Mouse (Mus musculus) layer of hippocampus, adult 11-12 months (tissue): ENCODE data around the gene Rnf103.
"Not testable (repeated sequence)": the region's sequence is repeated elsewhere in the genome, so short reads cannot be mapped to it uniquely, and the experiment has no call there.

Experiments
- DNase-seq: peaks from one replicate; pipeline ENCODE4 v3.0.0; 2022; ENCODE audit warnings: low spot score

Gene Rnf103

DNA sequence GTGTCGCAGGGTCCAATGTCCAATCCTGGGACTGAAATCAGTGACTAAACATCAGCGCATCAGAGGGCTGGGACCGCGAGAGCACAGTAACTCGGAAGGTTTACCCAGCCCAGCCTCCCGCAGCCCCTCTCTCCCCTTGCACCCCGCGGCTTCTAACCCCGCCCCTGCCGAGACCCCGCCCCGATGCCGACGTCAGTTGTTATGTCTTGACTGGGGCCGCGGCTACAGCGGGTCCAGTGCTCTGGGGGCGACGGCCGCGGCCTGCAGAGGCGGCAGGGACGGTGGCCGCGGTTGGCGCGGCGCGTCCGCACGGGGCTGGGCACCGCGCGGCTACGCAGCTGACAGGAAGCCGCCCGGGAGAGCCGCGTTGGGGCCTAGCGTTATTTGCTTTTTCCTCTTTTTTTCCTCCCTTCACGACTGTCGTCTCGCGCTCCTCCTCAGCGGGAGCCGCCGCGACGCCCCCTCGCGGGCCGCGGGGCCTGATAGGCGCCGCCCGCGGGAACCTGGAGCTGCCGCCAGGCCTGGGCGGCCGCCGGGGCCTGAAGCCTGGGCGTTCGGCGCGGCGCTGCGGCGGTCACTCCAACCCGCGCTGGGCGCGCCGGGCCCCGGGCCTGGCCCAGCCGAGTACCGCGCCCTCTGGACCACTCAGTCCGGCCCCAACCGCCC is at the start of gene Rnf103:
Gene Rnf103, plus strand, starts transcription at position 220 of the 666 bp plus-strand sequence.
- peak; percentile 90 for DNase-seq

DNA sequence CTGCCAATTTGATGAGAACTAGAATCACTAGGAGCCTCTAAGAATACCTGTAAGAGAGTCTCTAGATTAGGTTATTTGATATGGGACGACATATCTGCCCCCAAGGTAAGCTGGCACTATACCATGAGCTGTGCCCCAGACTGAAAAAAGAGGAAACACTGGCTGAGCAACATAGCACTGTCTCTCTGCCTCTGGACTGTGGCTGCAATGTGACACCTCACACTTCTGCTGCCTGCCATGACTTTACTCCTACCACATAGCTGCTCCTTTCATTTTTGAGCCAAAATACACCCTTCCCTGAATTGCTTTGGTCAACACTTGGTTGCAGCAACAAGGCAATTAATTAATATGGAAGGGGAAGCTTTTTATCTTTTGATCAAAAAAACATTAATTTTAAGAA is 48.9 kb upstream of the Rnf103 start:
- DNase-seq = no peak

DNA sequence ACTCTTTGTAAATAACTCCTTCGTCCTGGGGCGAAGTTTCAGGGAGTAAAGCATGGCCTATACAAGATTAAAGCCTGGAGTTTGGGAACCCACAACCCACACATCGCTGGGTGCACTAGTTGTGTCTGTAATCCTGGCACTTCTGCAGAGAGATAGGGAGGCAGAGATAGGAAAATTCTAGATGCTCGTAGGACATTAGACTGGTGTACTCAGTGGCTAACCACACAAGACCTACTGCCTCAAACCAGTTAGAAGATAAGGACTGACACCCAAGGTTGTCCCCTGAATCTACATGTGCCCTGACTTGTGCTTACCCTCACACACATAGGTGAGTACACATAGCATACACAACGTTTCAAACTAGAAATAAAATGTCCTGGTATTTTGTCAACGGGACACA is 48.1 kb upstream of the Rnf103 start:
- DNase-seq = no peak

DNA sequence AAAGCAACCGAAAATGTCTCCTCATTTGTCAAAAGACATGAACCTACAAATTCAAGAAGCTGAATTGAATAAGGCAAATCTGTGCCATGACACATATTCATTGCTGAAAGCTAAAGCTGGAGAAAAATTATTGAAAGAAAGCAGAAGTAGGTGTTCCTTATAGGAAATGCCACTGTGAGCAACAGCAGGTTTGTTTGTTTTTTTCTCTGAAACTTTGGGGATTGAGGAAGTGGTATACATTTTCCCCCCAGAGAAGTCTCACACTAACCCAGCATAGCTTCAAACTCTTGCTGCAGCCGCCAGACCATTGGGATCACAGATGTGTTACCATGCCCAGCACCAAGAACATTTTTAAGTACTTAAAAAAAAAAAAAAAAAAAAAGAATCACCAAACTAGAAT is 40.9 kb upstream of the Rnf103 start:
- DNase-seq = no peak

DNA sequence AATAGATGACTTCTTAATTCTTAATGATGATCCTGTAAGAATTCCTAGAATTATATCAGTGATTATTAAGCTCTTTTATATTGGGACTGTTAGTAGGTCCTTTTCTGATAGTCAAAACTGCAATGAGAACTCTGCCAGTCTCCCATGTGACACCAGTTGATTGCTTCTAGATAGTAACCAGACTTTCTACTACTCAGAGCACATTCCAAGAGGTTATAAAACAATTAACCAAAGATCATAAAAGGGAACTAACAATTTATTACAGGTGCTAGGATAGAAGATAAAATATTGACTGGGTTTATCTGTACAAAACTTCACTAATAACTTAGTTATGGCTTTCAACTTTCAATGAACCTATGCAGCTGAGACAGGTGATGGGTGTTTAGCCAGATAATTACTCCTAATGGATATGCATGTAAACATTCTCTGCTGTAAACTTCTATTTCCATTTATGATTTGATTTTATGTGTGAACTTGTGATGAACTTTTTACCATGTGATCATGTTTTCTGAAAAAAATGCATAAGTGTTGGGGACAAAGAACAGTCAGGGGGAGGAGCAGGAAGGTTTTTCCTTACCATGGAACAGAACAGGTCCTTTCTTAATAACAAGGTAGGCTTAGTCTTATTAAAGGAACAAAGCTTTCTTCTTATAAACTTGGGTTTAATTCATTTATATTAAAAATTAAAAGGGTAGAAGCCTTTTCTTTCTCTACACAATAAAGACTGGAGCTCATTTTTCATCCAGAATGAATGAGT is 39.5 kb upstream of the Rnf103 start:
- DNase-seq = not testable (repeated sequence)

DNA sequence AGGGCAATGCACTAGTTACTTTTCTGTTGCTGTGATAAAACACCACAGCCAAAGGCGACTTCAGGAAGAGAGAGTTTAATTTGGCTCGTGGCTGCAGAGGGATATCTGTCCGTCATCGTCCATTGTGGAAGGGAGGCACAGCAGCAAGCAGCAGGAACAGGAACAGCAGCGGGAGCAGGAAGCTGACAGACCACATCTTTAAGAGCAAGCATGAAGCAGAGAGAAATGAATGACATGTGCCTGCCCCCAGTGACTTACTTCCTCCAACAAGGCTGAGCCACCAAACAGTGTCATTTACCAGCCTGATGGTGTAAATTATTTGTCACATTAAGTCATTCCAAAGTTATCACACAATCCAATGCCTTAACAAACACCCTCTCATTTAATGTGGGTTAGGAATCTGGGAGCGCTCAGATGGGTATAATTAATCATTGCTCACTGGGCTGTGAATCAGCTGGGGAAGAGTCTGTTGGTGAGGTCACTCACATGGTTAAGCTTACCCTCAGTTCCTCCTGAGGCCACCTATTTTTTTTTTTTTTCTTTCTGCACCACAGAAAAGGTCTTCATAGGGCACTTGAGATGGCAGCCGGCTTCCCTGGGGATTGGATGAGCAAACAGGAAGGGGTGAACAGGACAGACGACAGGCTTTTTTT is 35.6 kb upstream of the Rnf103 start:
- DNase-seq = no peak

DNA sequence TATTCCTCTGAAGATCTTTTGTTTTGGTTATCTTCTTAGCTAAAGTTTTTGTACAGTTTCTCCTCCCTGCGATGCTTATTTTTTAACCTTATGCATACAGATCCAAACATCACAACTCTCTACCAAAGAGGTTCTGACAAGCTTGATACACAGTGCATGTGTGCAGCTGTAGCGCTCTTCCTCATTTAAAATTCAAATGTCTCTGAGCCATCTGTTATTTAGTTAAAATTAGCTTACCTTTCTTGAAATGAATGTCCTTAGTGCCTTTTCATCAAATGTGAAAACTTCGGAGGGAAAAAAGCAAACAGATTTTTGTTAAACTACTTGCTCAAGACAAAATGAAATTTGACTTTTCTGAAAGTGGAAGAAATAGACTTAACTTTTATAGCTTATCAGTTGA is 28.5 kb upstream of the Rnf103 start:
- no peak for DNase-seq

DNA sequence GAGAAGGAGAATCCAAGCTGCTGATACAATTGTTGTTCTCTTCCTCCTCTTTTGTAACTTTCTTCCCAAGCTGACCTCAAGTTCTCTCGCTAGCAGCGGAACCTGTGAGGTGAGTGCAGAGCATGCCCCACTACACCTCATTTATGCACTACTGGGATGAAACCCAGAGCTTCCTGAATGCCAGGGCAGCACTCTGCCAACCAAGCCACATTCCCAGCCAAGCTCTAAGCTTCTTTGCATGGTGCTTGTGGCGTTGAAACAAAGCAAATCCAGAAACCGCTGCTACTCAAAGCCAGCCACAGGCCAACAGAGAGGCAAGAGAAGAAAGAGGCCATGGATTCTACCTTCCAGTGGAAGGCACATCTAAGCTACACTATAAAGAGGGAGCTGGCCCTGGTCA is 25.9 kb upstream of the Rnf103 start:
- no peak for DNase-seq

DNA sequence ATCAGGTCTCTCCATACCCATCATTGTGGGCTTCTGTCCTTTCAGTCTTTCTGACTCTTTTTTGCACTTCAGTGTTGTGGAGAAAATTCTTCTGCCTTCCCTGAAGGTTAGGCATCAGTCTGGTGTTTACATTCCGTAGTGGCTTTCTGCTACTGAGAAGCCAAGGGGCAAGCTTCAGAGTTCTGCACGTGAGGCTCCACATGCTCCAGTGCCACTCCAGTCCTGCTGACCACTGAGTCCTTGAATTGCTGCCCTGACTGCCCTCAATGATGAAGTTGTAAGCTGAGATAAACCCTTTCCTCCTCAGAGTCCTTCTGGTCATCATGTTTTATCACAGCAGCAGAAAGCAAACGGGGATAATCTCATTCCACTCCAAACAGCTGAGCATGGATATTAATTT is 24.4 kb upstream of the Rnf103 start:
- no peak for DNase-seq

DNA sequence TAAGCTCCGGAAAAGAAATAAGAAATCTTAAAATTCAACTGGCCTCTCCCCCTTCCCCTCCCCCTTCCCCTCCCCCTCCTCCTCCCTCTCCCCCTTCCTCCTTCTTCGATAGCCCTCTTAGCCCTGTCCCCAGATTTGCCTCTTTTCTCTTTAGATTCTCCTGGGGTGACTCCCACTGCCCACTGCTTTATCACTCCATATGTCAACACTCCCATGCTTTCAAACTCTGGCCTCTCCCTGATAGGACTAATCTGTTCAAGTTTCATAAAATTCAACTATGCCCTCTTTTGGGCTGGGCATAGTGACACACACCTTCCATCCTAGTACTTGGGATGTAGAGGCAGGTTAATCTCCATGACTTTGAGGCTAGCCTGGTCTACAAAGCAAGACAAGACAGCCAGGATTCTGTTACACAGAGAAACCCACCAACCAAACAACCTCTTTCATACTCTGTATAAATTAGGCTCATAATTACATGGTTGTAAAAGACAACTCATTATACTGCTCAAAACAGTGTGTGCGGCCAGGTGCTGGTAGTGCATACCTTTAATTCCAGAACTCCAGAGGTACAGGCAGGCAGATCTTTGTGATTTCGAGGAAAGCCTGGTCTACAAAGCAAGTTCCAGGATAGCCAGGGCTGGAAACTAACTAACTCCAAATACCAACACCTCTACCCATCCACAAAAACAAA is 21.7 kb upstream of the Rnf103 start:
- no peak for DNase-seq

DNA sequence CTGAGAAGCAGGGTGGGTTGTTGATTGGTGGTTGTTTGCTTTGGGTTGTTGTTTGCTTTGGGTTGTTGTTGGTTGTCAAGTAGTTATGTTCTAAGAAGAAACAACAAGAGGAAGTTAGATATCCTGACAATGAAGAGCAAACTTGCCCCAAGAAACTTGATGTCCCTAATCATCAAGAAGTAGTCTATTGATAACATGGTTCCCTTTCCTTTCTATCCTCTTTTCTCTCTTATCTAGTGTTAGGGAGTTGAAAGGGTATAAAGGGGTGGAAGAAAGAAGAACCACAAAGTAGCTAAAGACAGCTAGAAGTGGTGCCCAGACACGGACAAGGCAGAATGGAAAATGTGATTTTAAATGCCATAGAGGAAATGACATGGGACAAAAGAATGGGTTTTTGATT is 20.9 kb upstream of the Rnf103 start:
- no peak for DNase-seq

DNA sequence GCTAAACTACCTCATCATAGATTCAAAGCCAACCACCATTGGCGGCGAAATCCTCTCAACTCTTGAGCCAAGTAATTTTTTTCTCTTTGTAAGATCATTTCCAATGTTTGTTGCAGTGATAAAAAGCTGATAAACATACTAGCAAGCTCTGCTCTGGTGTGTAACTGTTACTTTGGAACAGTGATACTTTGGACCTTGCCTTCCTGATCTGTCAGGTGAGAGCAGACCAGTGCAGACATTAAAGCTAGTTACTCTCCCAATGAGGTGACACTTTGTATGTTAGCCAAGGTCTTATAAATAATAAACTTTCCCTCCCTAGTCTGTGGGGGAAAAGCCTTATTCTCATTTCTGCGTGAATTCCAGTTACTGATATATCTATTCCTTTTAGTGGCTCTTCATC is 18.1 kb upstream of the Rnf103 start:
- DNase-seq = no peak

DNA sequence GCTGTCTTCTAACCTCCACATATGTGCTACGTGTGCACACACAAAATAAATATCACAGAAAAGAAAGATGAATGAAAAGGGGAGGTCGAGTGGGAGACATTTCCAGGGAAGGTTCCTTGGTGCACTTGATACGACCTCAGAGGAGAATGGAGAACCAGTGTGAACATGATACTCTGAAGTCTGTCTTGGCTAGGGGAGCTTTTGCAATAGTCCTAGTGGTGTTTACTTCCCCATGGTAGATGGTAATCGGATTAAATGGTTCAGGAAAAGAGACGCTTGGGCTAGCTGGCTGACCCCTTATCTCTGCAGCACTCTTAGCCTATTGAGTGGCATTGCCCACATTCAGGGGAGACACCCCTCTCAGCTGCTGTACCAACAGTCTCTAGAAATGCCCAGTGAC is 16.9 kb upstream of the Rnf103 start:
- no peak for DNase-seq

DNA sequence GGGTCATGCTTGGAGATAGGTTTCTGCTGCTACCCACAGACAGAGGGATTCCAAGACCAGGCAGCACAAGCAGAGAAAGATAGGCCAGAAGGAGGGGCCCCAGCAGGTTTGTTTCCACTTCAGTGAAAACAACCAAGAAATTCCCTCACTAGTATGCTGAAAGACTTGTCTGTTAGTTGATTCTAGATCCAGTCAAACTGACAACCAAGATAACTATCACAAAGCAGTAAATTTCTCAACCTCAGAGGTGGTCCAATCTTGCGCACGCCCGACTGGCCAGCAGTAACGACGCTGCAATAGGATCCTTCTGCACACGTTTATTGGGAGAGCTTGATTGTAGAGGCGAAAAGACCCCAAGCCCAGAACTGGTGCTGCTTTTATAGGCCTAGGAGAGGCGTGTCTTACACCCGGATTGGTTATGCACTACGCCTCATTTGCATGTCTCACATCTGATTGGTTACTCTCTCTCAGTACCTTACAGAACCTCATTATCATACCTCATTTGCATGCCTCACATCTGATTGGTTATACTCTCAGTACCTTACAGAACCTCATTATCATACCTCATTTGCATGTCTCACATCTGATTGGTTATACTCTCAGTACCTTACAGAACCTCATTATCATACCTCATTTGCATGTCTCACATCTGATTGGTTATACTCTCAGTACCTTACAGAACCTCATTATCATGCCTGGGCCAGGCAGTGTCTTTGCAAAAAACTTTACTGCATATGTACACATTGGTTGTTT is 14.7 kb upstream of the Rnf103 start:
- DNase-seq = not testable (repeated sequence)

DNA sequence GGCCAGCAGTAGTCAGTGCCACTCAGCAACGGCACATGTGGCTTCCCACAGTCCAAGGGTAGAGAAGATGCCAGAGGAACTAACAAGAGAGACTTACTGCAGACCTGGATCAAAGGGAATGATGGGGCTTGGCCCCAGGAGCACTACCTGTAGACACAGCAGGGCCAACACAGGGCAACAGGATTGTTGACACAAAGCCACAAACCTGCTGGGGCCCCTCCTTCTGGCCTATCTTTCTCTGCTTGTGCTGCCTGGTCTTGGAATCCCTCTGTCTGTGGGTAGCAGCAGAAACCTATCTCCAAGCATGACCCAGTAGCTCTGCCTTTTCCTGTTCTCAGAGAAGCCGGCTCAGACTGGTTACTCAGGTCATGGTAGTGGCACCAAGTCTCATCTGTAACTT is 14.1 kb upstream of the Rnf103 start:
- not testable (repeated sequence) for DNase-seq

DNA sequence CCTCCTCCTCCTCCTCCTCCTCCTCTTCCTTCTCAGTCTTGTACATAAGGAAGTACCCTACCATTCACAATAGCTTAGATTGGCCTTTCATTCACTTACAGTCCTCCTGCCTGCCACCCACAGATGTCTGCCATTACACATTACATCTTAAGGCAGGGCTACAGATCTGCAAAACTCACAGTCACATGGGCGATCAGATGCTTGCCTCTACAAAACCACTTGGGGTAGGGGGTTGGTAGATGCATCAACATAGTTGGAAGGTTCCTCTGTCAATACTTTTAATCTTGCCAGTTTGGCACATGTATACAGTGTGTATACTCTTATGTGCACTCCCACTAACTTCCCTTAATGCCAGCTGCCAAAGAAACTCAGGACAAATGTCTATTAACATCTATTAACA is 13.6 kb upstream of the Rnf103 start:
- no peak for DNase-seq

DNA sequence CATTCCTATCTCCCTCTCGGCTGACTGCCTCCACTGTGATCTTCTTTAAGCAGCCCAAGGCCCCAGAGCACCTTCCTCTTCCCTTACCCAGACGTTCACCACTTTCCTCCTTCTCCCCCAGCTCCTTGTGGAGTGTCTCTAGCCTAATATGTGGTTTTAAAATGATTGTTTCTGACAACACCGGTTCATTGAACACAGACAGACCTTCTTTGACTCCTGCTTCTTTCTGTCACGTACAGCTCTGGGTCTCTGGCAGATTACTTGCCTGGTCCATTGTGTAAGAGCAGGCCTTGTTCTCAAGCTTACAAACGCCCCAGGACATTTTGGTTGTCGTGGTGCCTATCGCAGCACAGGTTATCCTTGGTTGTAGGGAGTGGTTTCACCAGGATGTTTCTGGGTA is 12.6 kb upstream of the Rnf103 start:
- DNase-seq = no peak

DNA sequence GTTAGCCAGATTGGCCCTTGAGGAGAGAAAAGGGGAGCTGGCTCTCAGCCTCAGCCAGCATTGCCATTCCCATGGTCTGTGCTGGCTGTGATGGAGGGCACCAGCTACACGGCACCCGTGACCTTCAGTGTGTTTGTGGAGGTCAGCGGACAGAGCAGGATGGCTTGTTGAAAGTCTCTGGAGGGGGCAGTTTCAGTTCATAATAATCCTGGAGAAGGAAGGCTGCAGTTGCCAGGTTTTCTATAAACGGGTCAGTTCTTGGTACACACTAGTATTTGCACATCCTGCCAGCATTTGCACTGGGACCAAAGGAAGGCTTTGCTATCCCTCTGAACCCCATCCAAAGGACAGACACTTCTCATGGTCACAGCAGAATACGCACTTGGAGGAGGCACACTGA is 8.4 kb upstream of the Rnf103 start:
- DNase-seq = no peak

DNA sequence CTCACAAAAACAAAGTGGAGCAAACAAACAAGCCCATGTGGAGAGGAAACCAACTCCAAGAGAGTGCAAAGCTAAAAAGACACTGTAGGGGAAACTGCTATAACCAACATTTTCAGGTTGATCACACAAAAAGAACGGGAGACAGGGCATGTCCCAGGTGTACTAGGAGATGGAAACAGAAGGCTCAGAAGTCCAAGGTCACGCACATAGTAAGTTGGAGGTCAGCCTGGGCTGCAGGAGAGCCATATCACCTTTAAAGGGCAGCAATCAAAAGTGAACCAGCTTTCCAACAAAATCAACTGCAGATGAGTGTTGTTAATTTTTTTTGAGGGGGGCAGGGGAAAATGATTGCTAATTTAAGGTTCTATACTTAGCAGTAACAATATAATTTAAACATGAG is 7.5 kb upstream of the Rnf103 start:
- no peak for DNase-seq

DNA sequence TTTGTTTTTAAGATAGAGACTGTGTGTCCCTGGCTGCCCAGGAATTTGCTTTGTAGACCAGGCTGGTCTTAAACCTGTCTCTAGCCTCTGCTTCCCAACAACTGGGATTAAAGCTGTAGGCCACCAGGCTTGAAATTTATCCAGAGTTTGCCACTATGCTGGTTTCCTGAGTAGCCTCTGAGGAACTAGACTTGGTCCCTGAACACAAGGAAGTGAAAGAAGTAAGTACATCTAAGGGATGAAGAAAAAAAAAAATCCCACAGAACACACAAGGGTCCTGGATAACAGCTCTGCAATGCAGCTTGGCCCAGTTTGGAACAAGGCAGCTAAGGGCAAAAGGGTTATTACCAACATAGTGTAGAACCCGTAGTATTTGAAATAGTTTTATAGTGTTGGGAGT is 6.8 kb upstream of the Rnf103 start:
- DNase-seq = no peak

DNA sequence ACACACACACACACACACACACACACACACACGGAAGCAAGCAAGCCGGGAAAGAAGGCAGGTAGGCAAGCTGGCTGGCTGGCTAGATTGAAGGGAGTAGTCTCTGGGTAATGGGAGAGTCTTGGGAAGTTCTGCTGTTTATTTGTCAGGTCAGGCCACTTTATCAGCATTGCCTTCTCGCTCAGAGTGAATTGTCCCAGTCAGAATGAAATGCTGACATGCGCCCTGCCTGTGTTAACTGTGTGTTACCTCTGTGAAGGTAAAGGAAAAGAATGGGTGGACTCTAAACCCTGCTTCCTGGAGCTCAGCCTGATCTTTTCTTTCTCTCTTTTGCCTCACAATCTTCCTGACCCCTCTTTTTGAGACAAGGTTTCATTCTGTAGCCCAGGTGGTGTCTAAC is 5.7 kb upstream of the Rnf103 start:
- DNase-seq = no peak

DNA sequence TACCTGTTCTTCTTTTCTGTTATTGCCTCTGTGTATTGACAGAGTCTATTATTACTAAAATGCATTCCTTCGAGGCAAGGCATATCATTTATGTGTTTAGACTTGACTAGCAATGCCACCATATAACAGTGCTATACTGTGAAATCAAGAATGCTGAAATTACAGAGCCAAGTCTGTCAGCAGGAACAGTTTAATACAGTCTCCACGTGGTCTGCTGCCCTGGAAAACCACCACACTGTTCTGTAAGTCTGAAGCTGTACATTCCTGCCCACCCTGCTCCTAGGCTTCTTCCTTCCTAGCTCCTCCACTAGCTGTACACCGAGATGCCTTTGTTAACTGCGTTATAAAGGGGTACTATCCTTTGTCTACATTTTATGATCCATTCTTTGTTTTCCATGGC is 1.6 kb upstream of the Rnf103 start:
- no peak for DNase-seq
